Mouse (Mus musculus) embryonic fibroblast, embryonic 13.5 days (primary cell): ENCODE measurements around the gene Thyn1.

Experiments used
- CTCF ChIP-seq: IDR thresholded peaks from 2 replicates; pipeline ENCODE4 v1.5.1; 2011; ENCODE audit warnings: mild to moderate bottlenecking, control low read depth, low read length, moderate library complexity, borderline replicate concordance; ENCODE audit not compliant: insufficient read depth
- POLR2A ChIP-seq: IDR thresholded peaks from 2 replicates; pipeline ENCODE4 v1.6.1; 2011; ENCODE audit warnings: low read depth, mild to moderate bottlenecking, control low read depth, low read length, moderate library complexity

GRCm38 (mm10) chr9:27005933-27006332 lies 6.4 kb downstream of the Thyn1 start:
- TF ChIP-seq CTCF (no peak), POLR2A (no peak)
